Mouse (Mus musculus) erythroblast, embryonic 14.5 days (primary cell): Measurements from ENCODE around the gene Pgp.
"Not testable (repeated sequence)": the region's sequence is repeated elsewhere in the genome, so short reads cannot be mapped to it uniquely, and the experiment has no call there.

Experiments used
- GATA1 ChIP-seq: IDR thresholded peaks from 2 replicates; pipeline ENCODE4 v1.6.1; 2012; ENCODE audit warnings: low read length, inconsistent platforms, mixed read lengths
- TAL1 ChIP-seq: IDR thresholded peaks from 3 replicates; pipeline ENCODE4 v1.6.1; 2012; ENCODE audit warnings: low read length, inconsistent platforms, mixed read lengths

GRCm38 (mm10) chr17:24455523-24456206 is 14.5 kb upstream of the Pgp start:
- not testable (repeated sequence) for TF ChIP-seq GATA1, TAL1
